Mouse (Mus musculus) small intestine, adult 2 months (tissue): ENCODE measurements around the gene Adcy4.

ENCODE experiments used
- CTCF ChIP-seq: fragments of 200-500 bp; IDR thresholded peaks from 2 replicates; pipeline ENCODE4 v1.5.1; 2012; ENCODE audit warnings: low read depth, mild to moderate bottlenecking, control low read depth, inconsistent platforms, low read length, moderate library complexity, mixed read lengths; ENCODE audit not compliant: insufficient replicate concordance, insufficient read length; ENCODE audit errors: extremely low read depth
- POLR2A ChIP-seq: fragments of 200-500 bp; IDR thresholded peaks from 2 replicates; pipeline ENCODE4 v1.6.1; 2012; ENCODE audit warnings: low read depth, mild to moderate bottlenecking, control low read depth, inconsistent platforms, low read length, moderate library complexity

DNA sequence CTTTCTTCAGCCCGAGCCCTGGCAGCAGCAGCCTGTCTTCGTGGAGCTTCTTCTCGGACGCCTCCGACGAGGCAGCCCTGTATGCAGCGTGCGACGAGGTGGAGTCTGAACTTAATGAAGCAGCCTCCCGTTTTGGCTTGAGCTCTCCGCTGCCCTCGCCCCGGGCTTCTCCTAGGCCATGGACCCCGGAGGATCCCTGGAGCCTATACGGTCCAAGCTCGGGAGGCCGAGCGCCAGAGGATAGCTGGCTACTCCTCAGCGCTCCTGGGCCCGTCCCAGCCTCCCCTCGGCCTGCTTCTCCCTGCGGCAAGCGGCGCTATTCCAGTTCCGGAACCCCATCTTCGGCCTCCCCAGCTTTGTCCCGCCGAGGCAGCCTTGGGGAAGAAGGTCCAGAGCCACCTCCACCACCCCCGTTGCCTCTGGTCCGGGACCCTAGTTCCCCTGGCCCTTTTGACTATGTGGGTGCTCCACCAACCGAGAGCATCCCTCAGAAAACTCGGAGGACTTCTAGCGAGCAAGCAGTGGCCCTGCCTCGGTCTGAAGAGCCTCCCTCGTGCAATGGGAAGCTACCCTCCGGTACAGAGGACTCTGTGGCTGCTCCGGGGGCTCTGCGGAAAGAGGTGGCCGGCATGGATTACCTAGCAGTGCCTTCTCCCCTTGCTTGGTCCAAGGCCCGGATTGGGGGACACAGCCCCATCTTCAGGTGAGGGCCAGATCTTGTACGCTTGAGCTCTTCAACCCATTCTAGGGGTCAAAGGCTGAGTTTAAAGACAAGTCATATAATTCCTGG, 42.9 kb upstream of the Adcy4 start:
- TF ChIP-seq CTCF, result no peak
- no peak for TF ChIP-seq POLR2A
